In the genomic region with DNA sequence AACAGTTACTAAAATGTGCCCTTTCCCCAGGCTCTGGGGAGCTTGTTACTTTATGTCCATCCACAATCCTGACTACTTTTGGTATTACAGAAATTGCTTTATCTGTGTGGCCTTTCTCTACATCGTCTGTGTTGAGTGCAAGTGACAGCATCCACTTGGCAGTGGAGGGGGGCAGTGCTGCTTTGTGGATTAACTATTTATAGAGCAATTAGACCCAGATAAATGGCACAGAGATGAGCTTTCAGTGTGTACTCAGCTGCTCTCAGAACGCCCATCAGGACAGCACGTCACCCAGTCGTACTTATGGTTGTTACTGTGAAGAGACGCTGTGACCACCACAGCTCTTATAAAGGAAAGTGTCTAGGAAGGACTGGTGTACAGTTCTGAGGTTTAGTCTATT, we compare ENCODE assay signal across 16 mouse cellular contexts. TPM values are rescaled to one million over a fixed set of nuclear protein-coding genes. Genes with fewer than 3 reads are reported as not detected.
"Had no signal": no experiment of that assay in that cellular context is flagged by ENCODE, and none has a peak within 500 bp of the region (broad histone marks: within the 10 kb centered on the region; RNA-seq: fewer than 3 reads in every experiment).

No protein-coding gene starts in this region.

- ATAC-seq: liver, embryonic 12.5 days had no signal

- H3K9ac ChIP-seq: limb, embryonic 15.5 days; liver, embryonic 12.5 days; neural tube, embryonic 15.5 days had no signal

- H3K27me3 ChIP-seq: limb, embryonic 15.5 days; liver, embryonic 12.5 days; neural tube, embryonic 15.5 days had no signal

- H3K4me1 ChIP-seq: limb, embryonic 15.5 days; liver, embryonic 12.5 days; midbrain, embryonic 10.5 days; neural tube, embryonic 15.5 days had no signal

- H3K36me3 ChIP-seq: limb, embryonic 15.5 days; liver, embryonic 12.5 days; midbrain, embryonic 10.5 days; neural tube, embryonic 15.5 days had no signal

- H3K9me3 ChIP-seq: limb, embryonic 15.5 days; liver, embryonic 12.5 days; midbrain, embryonic 10.5 days; neural tube, embryonic 15.5 days had no signal

- H3K4me3 ChIP-seq: left cerebral cortex, adult 2 months; limb, embryonic 15.5 days; liver, embryonic 12.5 days; midbrain, embryonic 10.5 days; myocyte; neural tube, embryonic 15.5 days had no signal

- H3K27ac ChIP-seq: left cerebral cortex, adult 2 months; limb, embryonic 15.5 days; liver, embryonic 12.5 days; midbrain, embryonic 10.5 days; neural tube, embryonic 15.5 days had no signal

- DNase-seq: kidney, postnatal 25 days; lung, postnatal 10 days; lung, postnatal 4 days; midbrain, embryonic 14.5 days; right cerebral cortex, postnatal 4 days; spleen, adult 18-20 months; thymus, adult 18-20 months; thymus, postnatal 14 days had no signal

- H3K4me2 ChIP-seq: limb, embryonic 15.5 days; liver, embryonic 12.5 days; neural tube, embryonic 15.5 days had no signal

RNA-seq across cellular contexts. Expression of a gene that starts 36.8 kb away (rescaled TPM):
- total RNA-seq: megakaryocyte, adult 5-6 weeks had no signal
- polyA plus RNA-seq: limb, embryonic 11.5 days; midbrain, embryonic 10.5 days; myocyte had no signal
